Mouse (Mus musculus) heart, postnatal 36 days (tissue): ENCODE results near the gene Gm45799. TPM values are rescaled to one million over a fixed set of nuclear protein-coding genes. Genes with fewer than 3 reads are reported as not detected.
A peak's percentile ranks its signal among the peaks of the same experiment; 100 is the strongest.

ENCODE experiments used
- DNase-seq, 2 experiments: peaks; one replicate each; pipeline ENCODE4 v3.0.0; 2021 to 2022
- intact Hi-C: fragments of 180-260 bp; cut with DNase I; formaldehyde crosslinking; loops from one replicate; pipeline ENCODE4 v1.15.1; 2025
- total RNA-seq, 2 experiments: library from RNA; stranded (reverse); gene quantifications; 2 replicates each; pipeline ENCODE4 v1.2.3; 2021

The Gm45799 gene
- 1 to 10 TPM in 1 of 2 experiments, under 1 TPM in 1; 1.00 to 6.3 TPM for total RNA-seq

GRCm38 (mm10) chr7:105640233-105640893, at the start of gene Gm45799, which contains the start of gene Arfip2:
Gm45799 (plus strand) TSS chr7:105640552.
Arfip2 (minus strand) TSS chr7:105640416.
- DNase-seq: peak; percentile 95
- intact Hi-C loops: loop anchor here (2.0 kb wide), 3 partner anchors 86 to 170 kb away; partner anchors contain the start of genes Ilk, Mrpl17, Rrp8 and Smpd1

- intact Hi-C loops: loop anchor here (2.0 kb wide), 1 partner anchor 48 kb away; the partner anchor contains the start of gene Smpd1
- DNase-seq: peak; percentile 74 to 78
Measured at GRCm38 (mm10) chr7:105602860-105603623, 37.3 kb upstream of the Gm45799 start.

- intact Hi-C loops: no loop called here
- DNase-seq: no peak
Measured at GRCm38 (mm10) chr7:105608467-105608866, 31.9 kb upstream of the Gm45799 start.

GRCm38 (mm10) chr7:105611767-105612166, 28.6 kb upstream of the Gm45799 start:
- intact Hi-C loops: loop anchor here (5.0 kb wide), 1 partner anchor 41 kb away; the partner anchor contains the start of gene Dnhd1
- DNase-seq: no peak

- DNase-seq: no peak
- intact Hi-C loops: loop anchor here (5.0 kb wide), 1 partner anchor 38 kb away; the partner anchor contains the start of gene Dnhd1
Measured at GRCm38 (mm10) chr7:105614400-105614799, 26.0 kb upstream of the Gm45799 start.

- no peak for DNase-seq
- intact Hi-C loops: no loop called here
Measured at GRCm38 (mm10) chr7:105615720-105616119, 24.6 kb upstream of the Gm45799 start.

- no peak for DNase-seq
- intact Hi-C loops: no loop called here
Measured at GRCm38 (mm10) chr7:105616561-105616960, 23.8 kb upstream of the Gm45799 start.

GRCm38 (mm10) chr7:105617810-105618209, 22.5 kb upstream of the Gm45799 start:
- no peak for DNase-seq

GRCm38 (mm10) chr7:105619701-105620100, 20.7 kb upstream of the Gm45799 start:
- no peak for DNase-seq
- intact Hi-C loops: no loop called here

More at GRCm38 (mm10) chr7:105617810-105618209, 22.5 kb upstream of the Gm45799 start:
- intact Hi-C loops: no loop called here

- DNase-seq: no peak
- intact Hi-C loops: no loop called here
Measured at GRCm38 (mm10) chr7:105621053-105621452, 19.3 kb upstream of the Gm45799 start.

GRCm38 (mm10) chr7:105621646-105622292, 18.6 kb upstream of the Gm45799 start:
- DNase-seq: no peak
- intact Hi-C loops: no loop called here

GRCm38 (mm10) chr7:105625397-105625796, 15.0 kb upstream of the Gm45799 start:
- DNase-seq: no peak
- intact Hi-C loops: no loop called here

GRCm38 (mm10) chr7:105628633-105629032, 11.7 kb upstream of the Gm45799 start:
- DNase-seq: peak; percentile 70 to 74
- intact Hi-C loops: loop anchor here (1.0 kb wide), 1 partner anchor 47 kb away; the partner anchor contains the start of gene Apbb1

GRCm38 (mm10) chr7:105632551-105632972, 7.8 kb upstream of the Gm45799 start:
- peak in 1 of 2 experiments; percentile 38 for DNase-seq

GRCm38 (mm10) chr7:105633127-105633800, 7.1 kb upstream of the Gm45799 start, which contains the start of gene Trim3:
Trim3 (minus strand) TSS chr7:105633571.
- peak; percentile 92 to 93 for DNase-seq
- intact Hi-C loops: loop anchor here (5.0 kb wide), 2 partner anchors 151 to 236 kb away; partner anchors contain the start of gene Cavin3

More at GRCm38 (mm10) chr7:105632551-105632972, 7.8 kb upstream of the Gm45799 start:
- intact Hi-C loops: loop anchor here (5.0 kb wide), 2 partner anchors 150 to 235 kb away; partner anchors contain the start of gene Cavin3

- intact Hi-C loops: loop anchor here (5.0 kb wide), 2 partner anchors 151 to 236 kb away; partner anchors contain the start of gene Cavin3
- DNase-seq: no peak
Measured at GRCm38 (mm10) chr7:105633801-105634135, 6.6 kb upstream of the Gm45799 start.

- no peak for DNase-seq
- intact Hi-C loops: loop anchor here (5.0 kb wide), 2 partner anchors 152 to 237 kb away; partner anchors contain the start of gene Cavin3
Measured at GRCm38 (mm10) chr7:105634272-105634920, 6.0 kb upstream of the Gm45799 start.

GRCm38 (mm10) chr7:105635726-105636125, 4.6 kb upstream of the Gm45799 start:
- peak in 1 of 2 experiments; percentile 28 for DNase-seq
- intact Hi-C loops: no loop called here

- DNase-seq: no peak
- intact Hi-C loops: no loop called here
Measured at GRCm38 (mm10) chr7:105638776-105639175, 1.6 kb upstream of the Gm45799 start.
